Mouse (Mus musculus): Measurements from ENCODE around the gene Idh2. TPM values are rescaled to one million over a fixed set of nuclear protein-coding genes. Genes with fewer than 3 reads are reported as not detected.
"Not testable (repeated sequence)": the region's sequence is repeated elsewhere in the genome, so short reads cannot be mapped to it uniquely, and the experiment has no call there.

The Idh2 gene
- polyA plus RNA-seq, 1 experiment from 2014 or later = 674 TPM

DNA sequence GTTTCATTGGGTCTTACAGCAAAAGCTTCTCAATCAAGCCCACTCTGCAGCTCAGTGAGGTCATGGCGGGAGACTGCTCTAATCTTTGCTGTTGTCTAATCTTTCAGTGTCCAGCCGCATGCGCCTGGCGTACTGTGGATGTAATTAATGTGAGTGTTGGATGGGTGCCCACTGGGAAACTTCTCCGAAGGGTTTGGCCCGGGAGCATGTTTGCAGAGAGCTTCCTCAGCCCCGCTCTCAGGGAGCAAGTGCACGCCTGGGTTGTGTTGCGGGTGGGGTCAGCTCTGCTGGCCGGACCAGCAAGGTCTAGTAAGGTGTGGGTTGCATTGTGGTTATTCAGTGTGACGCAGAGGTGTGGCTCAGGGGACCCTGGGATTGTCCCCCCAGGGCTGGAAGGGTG lies 62.9 kb downstream of the Idh2 start:
- H3K4me1 ChIP-seq = peaks cover 82% of the 10 kb centered on the region
- H3K9me3 ChIP-seq (replicated peaks) = no peaks in the 10 kb centered on the region
- WGBS = 22% methylated on average over 11 of the region's 11 CpGs
- no peak overlapping the region for H3K9ac ChIP-seq
- ATAC-seq (replicated peaks; ENCODE audit: low FRiP score) = peak; percentile 52
- H3K36me3 ChIP-seq = 0 out of 2 replicates have a peak, but pooled peaks cover 3% of the 10 kb centered on the region
- H3K4me3 ChIP-seq (replicated peaks) = no peak overlapping the region
- H3K27me3 ChIP-seq = no peaks in the 10 kb centered on the region
- peak overlapping the region; percentile 24 for H3K4me2 ChIP-seq
- H3K27ac ChIP-seq = peak overlapping the region; percentile 69

DNA sequence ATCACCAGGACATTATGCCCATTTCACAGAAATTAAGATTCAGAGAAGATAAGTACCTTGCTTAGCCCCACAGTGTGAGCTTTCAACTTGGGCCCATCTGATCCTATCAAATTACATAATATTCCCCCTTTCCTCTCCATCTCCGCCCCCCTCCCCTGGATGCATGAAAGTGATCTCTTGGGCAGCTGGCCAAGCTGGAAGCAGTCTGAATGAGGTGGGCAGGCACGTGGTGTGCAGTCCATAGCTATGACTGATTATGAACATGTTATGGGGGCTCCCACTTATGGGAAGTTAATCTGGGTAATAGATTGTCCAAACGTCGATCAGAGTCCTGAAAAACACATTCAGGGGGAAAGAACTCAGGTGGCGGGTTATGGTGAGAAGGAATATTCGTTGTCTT lies 63.4 kb downstream of the Idh2 start:
- Histone ChIP-seq H3K36me3 (0 out of 2 replicates have a peak, but pooled peaks cover 3% of the 10 kb centered on the region), H3K4me1 (peaks cover 82% of the 10 kb centered on the region), H3K4me2 (peak overlapping the region; percentile 24), H3K9me3 (replicated peaks) (no peaks in the 10 kb centered on the region), H3K27me3 (no peaks in the 10 kb centered on the region), H3K27ac (peak overlapping the region; percentile 69), H3K9ac (no peak overlapping the region), H3K4me3 (replicated peaks) (no peak overlapping the region)
- ATAC-seq (replicated peaks; ENCODE audit: low FRiP score) = no peak
- WGBS = 49% methylated on average over 6 of the region's 6 CpGs

GRCm38 (mm10) chr7:80050382-80050781 lies 64.8 kb downstream of the Idh2 start:
- ATAC-seq (replicated peaks; ENCODE audit: low FRiP score); H3K27me3 ChIP-seq; H3K4me2 ChIP-seq; H3K4me3 ChIP-seq (replicated peaks); H3K9me3 ChIP-seq (replicated peaks); H3K36me3 ChIP-seq; H3K9ac ChIP-seq: not testable (repeated sequence)
- peaks cover 79% of the 10 kb centered on the region for H3K4me1 ChIP-seq
- H3K27ac ChIP-seq = peak overlapping the region; percentile 71
- 88% methylated on average over 1 of the region's 1 CpGs for WGBS

GRCm38 (mm10) chr7:80049746-80050145 lies 65.4 kb downstream of the Idh2 start:
- 52% methylated on average over 2 of the region's 2 CpGs for WGBS
- H3K27ac ChIP-seq = peak overlapping the region; percentile 71
- H3K4me3 ChIP-seq (replicated peaks) = no peak overlapping the region
- 0 out of 2 replicates have a peak, but pooled peaks have one; percentile 27 for ATAC-seq (replicated peaks; ENCODE audit: low FRiP score)
- H3K4me2 ChIP-seq = 0 out of 2 replicates have a peak overlapping the region, but pooled peaks have one; percentile 1
- no peak overlapping the region for H3K9ac ChIP-seq
- peaks cover 82% of the 10 kb centered on the region for H3K4me1 ChIP-seq
- 0 out of 2 replicates have a peak, but pooled peaks cover 3% of the 10 kb centered on the region for H3K36me3 ChIP-seq
- H3K27me3 ChIP-seq = no peaks in the 10 kb centered on the region
- no peaks in the 10 kb centered on the region for H3K9me3 ChIP-seq (replicated peaks)

- Histone ChIP-seq H3K4me2 (no peak overlapping the region), H3K9ac (0 out of 2 replicates have a peak overlapping the region, but pooled peaks have one; percentile 10), H3K4me3 (replicated peaks) (no peak overlapping the region), H3K27ac (peak overlapping the region; percentile 59), H3K9me3 (replicated peaks) (no peaks in the 10 kb centered on the region), H3K4me1 (peaks cover 78% of the 10 kb centered on the region), H3K36me3 (peaks cover 2% of the 10 kb centered on the region; the same call in 1 of the 2 replicates), H3K27me3 (no peaks in the 10 kb centered on the region)
- no peak for ATAC-seq (replicated peaks; ENCODE audit: low FRiP score)
- 55% methylated on average over 4 of the region's 4 CpGs for WGBS
Observed at GRCm38 (mm10) chr7:80047041-80047440, 68.2 kb downstream of the Idh2 start.

Other genes with a start within 250 kb of the Idh2 start
- 36.6 and 43.2 TPM in 2 replicates for gene Ap3s2, start 194.7 kb downstream of the Idh2 start, polyA plus RNA-seq (2015; fragmentation: Nextera tagmentation; extraction: Ambion mirVana)
- 30.5 and 30.7 TPM in 2 replicates for gene Arpin, start 180.0 kb downstream of the Idh2 start, polyA plus RNA-seq (2015; fragmentation: Nextera tagmentation; extraction: Ambion mirVana)
- 20.1 and 20.5 TPM in 2 replicates for gene Zfp710, start 90.6 kb downstream of the Idh2 start, polyA plus RNA-seq (2015; fragmentation: Nextera tagmentation; extraction: Ambion mirVana)
- gene Sema4b, start 71.4 kb upstream of the Idh2 start, polyA plus RNA-seq (2015; fragmentation: Nextera tagmentation; extraction: Ambion mirVana) = 17.1 and 21.9 TPM in 2 replicates
- 108 and 122 TPM in 2 replicates for gene Cib1, start 117.4 kb upstream of the Idh2 start, polyA plus RNA-seq (2015; fragmentation: Nextera tagmentation; extraction: Ambion mirVana)
- gene Gdpgp1, start 117.5 kb upstream of the Idh2 start, polyA plus RNA-seq (2015; fragmentation: Nextera tagmentation; extraction: Ambion mirVana) = 3.5 and 3.9 TPM in 2 replicates
- 1.2 and 2.1 TPM in 2 replicates for gene Ttll13, start 131.0 kb upstream of the Idh2 start, polyA plus RNA-seq (2015; fragmentation: Nextera tagmentation; extraction: Ambion mirVana)
- 47.5 and 48.3 TPM in 2 replicates for gene Ngrn, start 145.8 kb upstream of the Idh2 start, polyA plus RNA-seq (2015; fragmentation: Nextera tagmentation; extraction: Ambion mirVana)
- 14.6 and 15.4 TPM in 2 replicates for gene Vps33b, start 154.3 kb upstream of the Idh2 start, polyA plus RNA-seq (2015; fragmentation: Nextera tagmentation; extraction: Ambion mirVana)
- 137 and 150 TPM in 2 replicates for gene Prc1, start 179.1 kb upstream of the Idh2 start, polyA plus RNA-seq (2015; fragmentation: Nextera tagmentation; extraction: Ambion mirVana)
- gene Rccd1, start 209.1 kb upstream of the Idh2 start, polyA plus RNA-seq (2015; fragmentation: Nextera tagmentation; extraction: Ambion mirVana) = 9.5 and 12.3 TPM in 2 replicates
- 38.9 and 41.1 TPM in 2 replicates for gene Unc45a, start 225.6 kb upstream of the Idh2 start, polyA plus RNA-seq (2015; fragmentation: Nextera tagmentation; extraction: Ambion mirVana)
- 18.9 and 21.1 TPM in 2 replicates for gene Hddc3, start 227.7 kb upstream of the Idh2 start, polyA plus RNA-seq (2015; fragmentation: Nextera tagmentation; extraction: Ambion mirVana)

Data from kidney, embryonic 15.5 days (tissue).